Mouse (Mus musculus) spleen, postnatal 10 days (tissue): ENCODE results near the gene Lrrc55.

Experiments
- DNase-seq, 2 experiments: peaks; one replicate each; pipeline ENCODE4 v3.0.0; 2021 to 2022; ENCODE audit warnings: low spot score in 2 of 2

The Lrrc55 gene

GRCm38 (mm10) chr2:85172071-85172762 is 24.8 kb downstream of the Lrrc55 start:
- no peak for DNase-seq

GRCm38 (mm10) chr2:85168327-85168726 is 28.7 kb downstream of the Lrrc55 start:
- no peak for DNase-seq

DNA sequence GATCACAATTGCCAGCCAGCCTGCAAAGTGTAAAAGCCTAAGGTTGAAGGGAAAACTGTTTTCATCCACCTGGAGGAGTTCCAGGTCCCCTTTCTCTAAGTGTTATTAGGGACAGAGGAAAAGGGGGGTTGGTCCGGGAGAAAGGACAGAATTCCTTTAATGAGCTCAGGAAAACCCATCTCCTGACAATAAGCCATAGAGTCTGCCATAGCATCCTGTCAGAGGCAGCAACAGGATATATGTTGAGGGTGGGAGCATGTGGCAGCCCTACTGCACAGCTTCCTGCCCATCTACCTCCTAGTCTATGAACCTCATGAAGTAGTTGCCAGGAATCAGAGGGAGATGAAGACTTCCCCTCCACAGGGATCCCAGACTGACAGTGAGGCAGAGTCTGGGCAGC is 29.4 kb downstream of the Lrrc55 start:
- no peak for DNase-seq

- DNase-seq: no peak
Observed at GRCm38 (mm10) chr2:85163311-85164047, 33.5 kb downstream of the Lrrc55 start.

DNA sequence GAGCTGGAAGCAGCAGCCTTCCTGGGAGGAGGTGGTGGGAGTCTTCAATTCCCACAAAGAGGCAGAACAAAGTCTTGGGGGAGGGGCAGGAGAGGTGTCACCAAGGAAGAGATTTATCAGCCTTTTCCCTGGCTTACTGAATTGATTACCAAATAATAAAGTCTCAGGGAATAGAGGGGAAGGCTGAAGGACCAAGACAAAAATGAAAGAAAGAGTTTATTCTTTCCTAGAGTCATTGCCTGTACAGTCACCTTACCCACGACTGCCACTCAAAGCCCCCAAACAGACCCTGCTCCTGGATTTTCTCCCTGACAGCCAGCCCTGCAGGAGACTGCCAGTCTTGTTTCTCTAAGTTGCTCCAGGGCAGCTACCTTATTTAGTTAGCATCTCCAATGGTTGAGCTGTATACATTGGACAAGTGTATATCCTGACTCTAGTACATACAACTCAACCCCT is 35.3 kb downstream of the Lrrc55 start:
- DNase-seq: no peak

DNA sequence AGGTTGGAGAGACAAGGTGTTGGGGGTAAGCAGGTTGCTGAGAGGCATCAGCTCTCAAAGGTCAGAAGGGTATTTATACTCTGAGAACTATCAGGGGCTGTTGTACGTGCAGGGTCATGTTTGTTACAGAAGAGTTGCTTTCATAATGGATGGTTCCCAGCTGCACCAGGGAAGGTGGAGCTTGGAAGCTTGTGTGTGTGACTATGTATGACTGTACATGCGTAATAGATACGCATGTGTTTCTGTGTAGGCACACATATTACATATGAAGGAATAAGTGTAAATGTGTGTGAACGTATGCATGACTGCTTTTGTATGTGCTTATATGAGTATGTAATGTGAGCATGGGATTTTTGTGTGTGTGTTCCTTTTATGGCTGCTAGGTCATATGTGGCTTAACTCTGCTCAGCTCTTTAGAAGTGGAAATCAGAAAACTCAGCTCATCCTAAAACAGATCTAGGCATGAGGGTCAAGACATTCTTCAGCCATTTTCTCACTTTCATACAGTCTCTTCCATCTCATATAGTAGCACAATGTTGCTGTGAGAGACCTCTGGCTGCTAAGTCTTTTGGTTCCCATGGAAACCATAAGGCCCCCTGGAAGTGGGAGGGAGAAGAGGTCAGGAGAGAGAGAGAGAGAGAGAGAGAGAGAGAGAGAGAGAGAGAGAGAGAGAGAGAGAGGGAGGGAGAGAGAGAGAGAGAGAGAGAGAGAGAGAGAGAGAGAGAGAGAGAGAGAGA is 35.9 kb downstream of the Lrrc55 start:
- DNase-seq: no peak

- DNase-seq: no peak
Observed at GRCm38 (mm10) chr2:85157382-85157781, 39.6 kb downstream of the Lrrc55 start.

- no peak for DNase-seq
Observed at GRCm38 (mm10) chr2:85156136-85156535, 40.9 kb downstream of the Lrrc55 start.

- no peak for DNase-seq
Observed at GRCm38 (mm10) chr2:85155334-85155733, 41.7 kb downstream of the Lrrc55 start.

DNA sequence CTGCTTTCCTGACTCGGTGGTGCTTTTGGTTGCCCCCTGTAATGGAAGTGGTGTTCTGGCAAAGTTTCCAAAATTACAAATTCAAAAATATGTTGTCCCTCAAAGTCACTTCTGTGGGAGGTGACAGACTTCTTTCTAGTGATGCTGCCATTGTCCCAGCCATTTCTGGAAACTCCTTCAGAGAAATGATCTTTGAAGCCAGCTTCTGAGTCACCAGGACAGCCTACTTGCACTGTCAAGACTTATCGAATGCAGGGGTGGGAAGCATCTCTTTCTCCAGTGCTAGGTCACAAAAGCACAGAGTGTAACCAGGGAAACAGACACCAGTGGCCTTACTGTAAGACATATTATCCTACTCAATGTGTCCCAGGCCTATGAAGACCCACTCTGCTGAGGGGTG is 45.8 kb downstream of the Lrrc55 start:
- no peak for DNase-seq

GRCm38 (mm10) chr2:85150373-85150772 is 46.6 kb downstream of the Lrrc55 start:
- no peak for DNase-seq

GRCm38 (mm10) chr2:85147481-85147880 is 49.5 kb downstream of the Lrrc55 start:
- DNase-seq: no peak

GRCm38 (mm10) chr2:85145346-85145745 is 51.7 kb downstream of the Lrrc55 start:
- DNase-seq: no peak

GRCm38 (mm10) chr2:85144908-85145307 is 52.1 kb downstream of the Lrrc55 start:
- no peak for DNase-seq

DNA sequence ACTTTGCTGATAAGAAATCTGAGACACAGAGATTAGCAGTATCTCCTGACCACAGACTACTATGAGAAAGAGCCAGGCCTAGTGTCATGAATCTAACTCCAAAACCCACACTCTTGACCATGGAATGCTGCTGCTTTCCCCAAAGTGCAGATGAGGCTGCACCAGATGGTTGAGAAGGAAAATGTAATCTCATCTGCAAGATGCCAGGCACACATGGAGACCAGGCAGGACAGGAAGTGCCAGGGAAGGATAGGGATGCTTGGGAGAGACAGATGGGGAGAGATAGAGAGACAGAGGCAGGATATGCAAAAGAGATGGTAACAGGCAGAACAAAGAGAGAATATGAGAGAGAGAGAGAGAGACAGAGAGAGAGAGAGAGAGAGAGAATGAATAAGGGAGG is 56.2 kb downstream of the Lrrc55 start:
- DNase-seq: no peak

DNA sequence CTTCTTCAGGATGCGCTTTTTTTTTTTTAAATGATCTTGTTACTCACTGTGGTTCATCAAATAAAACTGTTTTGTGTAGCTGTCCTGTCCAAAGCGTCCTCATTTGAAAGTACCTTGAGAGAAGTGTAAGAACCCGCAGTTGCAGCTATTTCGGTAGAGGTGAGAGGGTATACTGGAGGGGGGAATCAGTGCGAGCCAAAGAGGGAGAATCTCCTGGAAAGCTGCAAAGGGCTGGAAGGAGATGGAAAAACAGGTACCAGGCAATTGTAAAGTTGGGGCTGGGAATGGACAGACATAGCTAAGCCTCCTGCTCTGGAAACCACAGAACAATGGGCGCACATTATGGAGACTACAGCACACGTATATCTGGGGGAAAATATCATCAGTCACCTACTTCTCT is 57.2 kb downstream of the Lrrc55 start:
- no peak for DNase-seq

GRCm38 (mm10) chr2:85139393-85139792 is 57.6 kb downstream of the Lrrc55 start:
- DNase-seq: no peak

DNA sequence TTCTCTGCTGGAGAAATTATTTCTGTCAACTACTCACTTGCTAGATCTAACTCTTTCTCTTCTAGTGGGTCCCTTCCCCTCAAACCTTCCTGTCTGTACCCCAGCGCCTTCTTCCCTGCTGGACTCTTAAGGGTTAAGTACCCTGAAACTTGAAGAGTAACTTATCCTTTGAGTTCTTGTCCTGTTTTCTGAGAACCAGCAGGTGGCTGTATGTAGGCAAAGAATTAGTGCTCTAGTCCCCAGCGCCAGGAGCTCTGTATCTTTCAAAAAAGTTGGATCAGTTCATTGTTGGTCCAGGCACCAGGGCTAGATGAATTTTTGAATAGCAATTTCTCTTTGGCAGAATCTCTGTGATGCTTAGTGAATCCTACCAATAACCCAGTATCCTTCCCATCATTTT is 58.9 kb downstream of the Lrrc55 start:
- no peak for DNase-seq

- no peak for DNase-seq
Observed at GRCm38 (mm10) chr2:85137601-85138140, 59.3 kb downstream of the Lrrc55 start.

GRCm38 (mm10) chr2:85136831-85137520 is 60.0 kb downstream of the Lrrc55 start:
- DNase-seq: no peak

DNA sequence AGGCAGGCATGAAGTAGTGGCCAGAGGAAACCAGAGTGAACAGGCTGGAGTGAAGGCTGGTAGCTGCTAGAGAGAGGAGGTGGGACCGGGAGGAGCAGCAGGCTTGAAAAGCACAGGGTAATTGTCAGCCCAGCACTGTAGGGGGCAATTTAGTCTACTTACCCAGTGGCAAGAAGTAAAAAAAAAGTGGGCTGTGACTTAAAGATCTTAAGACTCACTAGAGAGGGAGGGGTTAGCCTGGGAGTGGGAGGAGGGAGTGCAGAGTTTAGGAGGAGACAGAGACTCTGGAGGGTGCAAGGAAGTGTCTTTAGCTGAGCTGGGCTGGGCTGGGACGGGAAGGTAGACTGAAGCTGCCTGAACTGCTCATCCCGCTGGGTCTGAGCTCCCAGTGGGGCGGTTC is 60.9 kb downstream of the Lrrc55 start, which contains the start of gene Aplnr:
Aplnr (plus strand) TSS at position 137 of the 400 bp plus-strand sequence.
- DNase-seq: no peak

DNA sequence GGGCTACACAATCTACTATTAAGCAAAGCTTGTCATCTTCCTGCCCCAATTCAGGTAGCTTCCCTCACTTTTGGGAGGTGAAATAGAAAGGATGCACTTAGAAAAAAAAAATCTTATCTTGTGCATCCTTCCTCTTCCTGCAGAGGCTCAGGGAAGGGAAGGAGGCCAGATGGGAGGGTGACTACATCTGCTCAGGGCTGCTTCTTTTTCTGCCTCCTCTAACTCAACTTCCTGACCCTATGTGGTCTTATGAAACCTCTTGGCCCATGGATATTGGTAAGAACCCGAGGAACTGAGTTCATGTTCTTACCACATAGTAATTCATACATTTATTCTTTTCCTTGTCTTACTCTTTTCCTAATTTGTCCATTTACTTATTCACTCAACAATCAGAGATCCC is 61.9 kb downstream of the Lrrc55 start:
- no peak for DNase-seq
